Comparison of ENCODE assay signal across 10 mouse cellular contexts in the genomic region with DNA sequence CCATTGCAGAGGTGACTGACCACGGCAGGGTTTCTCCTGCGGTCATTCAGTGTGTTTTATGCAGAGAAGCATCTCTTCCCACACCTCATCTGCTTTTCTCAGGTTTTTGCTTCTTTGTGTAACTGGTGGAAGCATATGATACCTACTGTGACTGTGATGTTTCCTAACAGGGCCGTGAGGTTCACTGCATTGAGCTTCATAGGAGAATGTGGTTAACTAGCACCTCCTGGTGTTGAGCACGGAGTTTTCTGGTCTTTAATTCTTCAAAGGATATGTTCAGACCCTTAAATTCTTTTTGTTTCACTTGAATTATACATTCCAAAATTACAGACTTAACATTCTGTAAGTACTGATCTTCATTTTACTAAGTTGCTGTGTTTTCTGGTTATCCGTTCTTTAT. TPM values are rescaled to one million over a fixed set of nuclear protein-coding genes. Genes with fewer than 3 reads are reported as not detected.
A peak's percentile ranks its signal among the peaks of the same experiment; 100 is the strongest.
DNase-seq lines count a peak whose midpoint lies in the region; ATAC-seq and TF ChIP-seq lines count a peak whose summit lies in the region.
"Had no signal": no experiment of that assay in that cellular context is flagged by ENCODE, and none has a peak within 500 bp of the region (broad histone marks: within the 10 kb centered on the region; RNA-seq: fewer than 3 reads in every experiment).

No protein-coding gene starts in this region.

- peaks cover 71% of the 10 kb centered on the region for H3K79me2 ChIP-seq in myocyte (ENCODE audit: control insufficient read depth, insufficient read depth)

- H3K9me3 ChIP-seq in forebrain, postnatal 0 days (ENCODE audit: low read length), result no peaks in the 10 kb centered on the region
- H3K9me3 ChIP-seq in forebrain, embryonic 15.5 days, result no peaks in the 10 kb centered on the region
- no peaks in the 10 kb centered on the region for H3K9me3 ChIP-seq in lung, embryonic 14.5 days (ENCODE audit: low read depth, low read length)

- H3K27ac ChIP-seq in forebrain, postnatal 0 days (ENCODE audit: low read depth, low read length), result no peak overlapping the region
- no peak overlapping the region for H3K27ac ChIP-seq in forebrain, embryonic 15.5 days (replicated peaks)
- H3K27ac ChIP-seq in lung, embryonic 14.5 days (ENCODE audit: low read depth), result no peak overlapping the region

- H3K4me2 ChIP-seq in forebrain, postnatal 0 days (ENCODE audit: low read depth), result no peak overlapping the region
- H3K4me2 ChIP-seq in forebrain, embryonic 15.5 days (replicated peaks), result no peak overlapping the region
- H3K4me2 ChIP-seq in lung, embryonic 14.5 days, result no peak overlapping the region; the same call in 1 of the 2 replicates
- peak overlapping the region; percentile 96 for H3K4me2 ChIP-seq in myocyte (ENCODE audit: low read depth)

- H3K9ac ChIP-seq in forebrain, postnatal 0 days, result no peak overlapping the region
- no peak overlapping the region for H3K9ac ChIP-seq in forebrain, embryonic 15.5 days (replicated peaks)
- no peak overlapping the region for H3K9ac ChIP-seq in lung, embryonic 14.5 days

- no peak for ATAC-seq in forebrain, postnatal 0 days
- ATAC-seq in forebrain, embryonic 15.5 days (replicated peaks), result no peak
- no peak for ATAC-seq in lung, embryonic 14.5 days (ENCODE audit: insufficient read depth)
- ATAC-seq: forebrain, embryonic 16.5 days had no signal

- no peaks in the 10 kb centered on the region for H3K36me3 ChIP-seq in forebrain, postnatal 0 days (ENCODE audit: insufficient read depth)
- no peaks in the 10 kb centered on the region for H3K36me3 ChIP-seq in forebrain, embryonic 15.5 days
- peaks cover 2% of the 10 kb centered on the region; the same call in 1 of the 2 replicates for H3K36me3 ChIP-seq in lung, embryonic 14.5 days (ENCODE audit: insufficient read depth)
- H3K36me3 ChIP-seq in myocyte (ENCODE audit: control insufficient read depth, insufficient read depth), result no peaks in the 10 kb centered on the region

- TF ChIP-seq CTCF in forebrain, postnatal 0 days (IDR thresholded peaks at IDR 0.05; ENCODE audit: low read depth), result peak; percentile 56
- TF ChIP-seq CTCF in lung, embryonic 14.5 days (IDR thresholded peaks at IDR 0.05; ENCODE audit: low read depth), result peak; percentile 26; the same call in 1 of the 2 replicates

- peak; percentile 35 for DNase-seq in forebrain, postnatal 0 days
- peak; percentile 47 for DNase-seq in lung, embryonic 14.5 days
- no peak for DNase-seq in lung, postnatal 14 days
- peak; percentile 19 for DNase-seq in MN1 (ENCODE audit: low spot score)
- DNase-seq in urinary bladder, adult 18-20 months (ENCODE audit: low spot score in 2 of 2), result no peak
- no peak for DNase-seq in kidney, postnatal 14 days

- TF ChIP-seq POLR2A in myocyte (IDR thresholded peaks at IDR 0.05; ENCODE audit: insufficient read length, low read depth), result no peak

- no peaks in the 10 kb centered on the region for H3K27me3 ChIP-seq in forebrain, postnatal 0 days (ENCODE audit: insufficient read depth, low read length)
- no peaks in the 10 kb centered on the region for H3K27me3 ChIP-seq in forebrain, embryonic 15.5 days
- H3K27me3 ChIP-seq in lung, embryonic 14.5 days (ENCODE audit: insufficient read depth, low read length), result no peaks in the 10 kb centered on the region
- H3K27me3 ChIP-seq in myocyte (ENCODE audit: control insufficient read depth, insufficient read depth, insufficient read length), result no peaks in the 10 kb centered on the region

- 72% methylated on average over 5 of the region's 5 CpGs for WGBS in forebrain, postnatal 0 days
- WGBS in forebrain, embryonic 15.5 days, result 75% methylated on average over 5 of the region's 5 CpGs
- WGBS in lung, embryonic 14.5 days, result 72% methylated on average over 5 of the region's 5 CpGs

- no peak overlapping the region for H3K4me3 ChIP-seq in forebrain, postnatal 0 days (ENCODE audit: low read depth, low read length)
- no peak overlapping the region for H3K4me3 ChIP-seq in forebrain, embryonic 15.5 days
- no peak overlapping the region for H3K4me3 ChIP-seq in lung, embryonic 14.5 days (ENCODE audit: low read depth, low read length)
- H3K4me3 ChIP-seq in myocyte, result no peak overlapping the region

- no peak overlapping the region for H3ac ChIP-seq in myocyte (ENCODE audit: control insufficient read depth, insufficient read length)

- H3K4me1 ChIP-seq in forebrain, postnatal 0 days (ENCODE audit: insufficient read depth), result peaks cover 12% of the 10 kb centered on the region; the same call in 1 of the 2 replicates
- H3K4me1 ChIP-seq in forebrain, embryonic 15.5 days, result peaks cover 24% of the 10 kb centered on the region
- H3K4me1 ChIP-seq in lung, embryonic 14.5 days (ENCODE audit: insufficient read depth), result peaks cover 3% of the 10 kb centered on the region; the same call in 1 of the 2 replicates

TF ChIP-seq in myocyte, 11 proteins besides CTCF, POLR2A, EP300 and RAD21:
- no peak for TF ChIP-seq CEBPB (IDR thresholded peaks at IDR 0.05; ENCODE audit: insufficient read depth, poor library complexity, severe bottlenecking)

RNA-seq across cellular contexts. Expression of gene Gm26558, which starts 1.9 kb away (rescaled TPM):
- 1.9 TPM in 1 of 2 replicates, not detected in the other for total RNA-seq in forebrain, postnatal 0 days (2014; rRNA removed)
- 3.4 and 4.2 TPM in 2 replicates for polyA plus RNA-seq in forebrain, postnatal 0 days (2015; fragmentation: Nextera tagmentation; extraction: Ambion mirVana)
- polyA plus RNA-seq in forebrain, embryonic 15.5 days (2015; fragmentation: Nextera tagmentation; extraction: Ambion mirVana), result 3.8 and 4.4 TPM in 2 replicates
- polyA plus RNA-seq in lung, embryonic 14.5 days (2014; fragmentation: Nextera tagmentation; extraction: Ambion mirVana), result 5.1 and 5.3 TPM in 2 replicates
- polyA plus RNA-seq in myocyte (2012; fragmentation: generic; extraction: Trizol), result 3.3 TPM
- total RNA-seq: megakaryocyte-erythroid progenitor cell, adult 5-6 weeks had no signal

RNA-seq across cellular contexts. Expression of gene Gorasp2, which starts 2.4 kb away (rescaled TPM):
- 71.2 and 82.2 TPM in 2 replicates for total RNA-seq in forebrain, postnatal 0 days (2014; rRNA removed)
- polyA plus RNA-seq in forebrain, postnatal 0 days (2015; fragmentation: Nextera tagmentation; extraction: Ambion mirVana), result 165 and 166 TPM in 2 replicates
- polyA plus RNA-seq in forebrain, embryonic 15.5 days (2015; fragmentation: Nextera tagmentation; extraction: Ambion mirVana), result 125 and 130 TPM in 2 replicates
- polyA plus RNA-seq in lung, embryonic 14.5 days (2014; fragmentation: Nextera tagmentation; extraction: Ambion mirVana), result 203 and 208 TPM in 2 replicates
- polyA plus RNA-seq in myocyte (2012; fragmentation: generic; extraction: Trizol), result 113 TPM

Comparison
In these comparisons a context has a peak if more than half of its experiments do, and no peak if none do; other contexts are left out.
1. DNase-seq: peak in forebrain, postnatal 0 days (single experiment), lung, embryonic 14.5 days (single experiment) and MN1 (single experiment); none in lung, postnatal 14 days (single experiment), urinary bladder, adult 18-20 months (0 of 2) and kidney, postnatal 14 days (single experiment).